Mouse (Mus musculus) limb, embryonic 12.5 days (tissue): ENCODE data around the gene Zfp473. TPM values are rescaled to one million over a fixed set of nuclear protein-coding genes. Genes with fewer than 3 reads are reported as not detected.

Source experiments
- ATAC-seq: fragments of 200-750 bp; cut with Nextera tagmentation; 2 replicates; pipeline ENCODE4 v1.8.0; 2017; ENCODE audit warnings: low read depth, moderate TSS enrichment; ENCODE audit not compliant: insufficient number of reproducible peaks, insufficient read depth, low FRiP score, low TSS enrichment
- H3K27ac ChIP-seq: fragments of 300-500 bp; sonication (generic); 2 replicates; pipeline ENCODE4 v1.5.1; 2016; ENCODE audit warnings: mild to moderate bottlenecking, moderate library complexity
- H3K27me3 ChIP-seq: fragments of 300-500 bp; sonication (generic); 2 replicates; pipeline ENCODE4 v1.6.1; 2016; ENCODE audit warnings: mild to moderate bottlenecking, moderate library complexity
- H3K36me3 ChIP-seq: fragments of 300-500 bp; sonication (generic); 2 replicates; pipeline ENCODE4 v1.6.1; 2016; ENCODE audit warnings: mild to moderate bottlenecking, moderate library complexity
- H3K4me1 ChIP-seq: fragments of 300-500 bp; sonication (generic); replicated peaks from 2 replicates; pipeline ENCODE4 v1.6.1; 2016
- H3K4me2 ChIP-seq: fragments of 300-500 bp; sonication (generic); 2 replicates; pipeline ENCODE4 v1.6.1; 2016; ENCODE audit warnings: mild to moderate bottlenecking, moderate library complexity
- H3K4me3 ChIP-seq: fragments of 300-500 bp; sonication (generic); replicated peaks from 2 replicates; pipeline ENCODE4 v1.5.1; 2016; ENCODE audit warnings: mild to moderate bottlenecking
- H3K9ac ChIP-seq: fragments of 300-500 bp; sonication (generic); replicated peaks from 2 replicates; pipeline ENCODE4 v1.6.1; 2016; ENCODE audit warnings: mild to moderate bottlenecking, moderate library complexity
- H3K9me3 ChIP-seq: fragments of 300-500 bp; sonication (generic); 2 replicates; pipeline ENCODE4 v1.6.1; 2016; ENCODE audit warnings: mild to moderate bottlenecking, moderate library complexity
- WGBS: fragments of 180-500 bp; shearing (Covaris S2); methylation state at CpG from one replicate; pipeline ENCODE4 v1.1.7; 2016; 5-methylcytosine and 5-hydroxymethylcytosine counted together
- polyA plus RNA-seq: library from polyadenylated mRNA; unstranded; fragments of >200 nt; fragmentation: Nextera tagmentation; extraction: Ambion mirVana; gene quantifications from 2 replicates; pipeline ENCODE4 v1.2.1, GENCODE M21; 2016

Gene Zfp473
- polyA plus RNA-seq, 1 experiment from 2014 or later: 2.6 TPM

DNA sequence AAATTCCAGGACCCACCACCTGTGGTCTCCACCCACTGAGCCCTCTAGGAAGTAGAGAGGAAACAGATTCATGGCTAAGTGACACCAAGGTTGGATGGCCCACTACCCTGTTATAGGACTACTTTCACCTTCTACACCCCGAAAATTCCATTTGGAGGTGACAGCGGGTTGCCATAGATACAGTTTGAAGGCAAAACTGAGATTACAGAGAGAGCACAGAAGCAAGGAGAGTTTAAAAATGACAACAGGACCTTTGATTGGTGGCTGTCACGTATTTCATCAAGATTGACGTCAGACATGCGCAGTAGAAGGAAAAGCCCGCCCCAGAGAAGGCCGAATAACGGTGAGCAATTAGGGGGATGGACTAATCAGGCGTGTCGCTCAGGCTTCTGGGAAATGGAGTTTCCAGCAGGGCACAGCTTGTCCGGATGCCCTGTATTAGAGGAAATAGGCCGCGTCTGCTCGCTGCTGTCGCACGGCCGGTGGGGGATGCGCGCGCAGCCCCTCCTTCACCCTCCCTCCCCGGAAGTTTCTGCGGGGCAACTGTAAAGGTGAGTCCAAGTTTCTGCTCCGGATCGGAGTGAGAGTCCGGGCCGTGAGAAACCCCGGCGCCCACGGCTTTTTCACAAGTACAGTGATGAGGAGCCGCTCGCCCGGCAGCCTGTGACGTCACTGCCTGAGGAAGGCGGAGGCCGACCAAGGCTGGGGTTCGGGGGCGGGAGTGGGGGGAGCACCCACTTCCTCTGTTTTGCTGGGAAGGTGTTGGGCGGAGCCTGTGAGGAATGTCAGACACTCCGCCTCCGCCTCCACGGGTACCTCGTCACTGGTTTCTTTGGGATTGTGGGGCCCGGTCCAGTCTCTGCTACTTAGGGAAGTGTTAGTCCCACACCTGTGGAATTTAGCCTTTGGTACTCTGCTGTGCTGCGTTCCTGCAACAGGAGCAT is 2.5 kb downstream of the Zfp473 start, which contains the start of gene Vrk3:
Vrk3 (plus strand) TSS at position 313 of the 944 bp plus-strand sequence.
- H3K27ac ChIP-seq: peak within 1 kb of the TSS; percentile 89
- ATAC-seq: peak; percentile 97
- peak within 1 kb of the TSS; percentile 53 for H3K4me3 ChIP-seq
- H3K9me3 ChIP-seq: no peaks in the 10 kb centered on the region
- peaks cover 23% of the 10 kb centered on the region for H3K4me1 ChIP-seq
- WGBS: under 1% methylated on average over 44 of the region's 44 CpGs
- peak within 1 kb of the TSS; percentile 51 for H3K9ac ChIP-seq
- H3K27me3 ChIP-seq: no peaks in the 10 kb centered on the region
- H3K36me3 ChIP-seq: peaks cover 14% of the 10 kb centered on the region
- H3K4me2 ChIP-seq: peak within 1 kb of the TSS; percentile 79

DNA sequence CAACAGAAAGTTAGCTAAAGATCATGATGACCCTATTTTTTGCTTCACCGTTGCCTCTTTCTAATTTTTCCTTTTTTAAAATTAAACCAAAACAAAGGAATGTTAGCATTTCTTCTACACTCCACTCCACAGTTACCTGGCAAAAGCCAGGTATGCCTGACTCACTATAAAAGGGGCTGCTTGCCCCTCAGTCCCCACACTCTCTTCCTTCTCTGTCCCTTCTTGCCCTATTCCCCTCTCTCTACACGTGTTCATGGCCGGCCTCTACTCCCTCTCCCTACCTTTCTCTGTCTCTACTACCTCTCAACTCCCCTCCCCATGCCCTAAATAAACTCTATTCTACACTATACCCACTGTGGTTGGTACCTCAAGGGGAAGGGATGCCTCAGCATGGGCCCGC is 3.7 kb downstream of the Zfp473 start:
- Histone ChIP-seq H3K9ac (no peak overlapping the region), H3K36me3 (peaks cover 3% of the 10 kb centered on the region; the same call in 1 of the 2 replicates), H3K27ac (no peak overlapping the region), H3K9me3 (no peaks in the 10 kb centered on the region), H3K27me3 (no peaks in the 10 kb centered on the region), H3K4me1 (peaks cover 23% of the 10 kb centered on the region), H3K4me2 (peak overlapping the region; percentile 79), H3K4me3 (peak overlapping the region; percentile 53)
- ATAC-seq: no peak
- 67% methylated on average over 4 of the region's 4 CpGs for WGBS

DNA sequence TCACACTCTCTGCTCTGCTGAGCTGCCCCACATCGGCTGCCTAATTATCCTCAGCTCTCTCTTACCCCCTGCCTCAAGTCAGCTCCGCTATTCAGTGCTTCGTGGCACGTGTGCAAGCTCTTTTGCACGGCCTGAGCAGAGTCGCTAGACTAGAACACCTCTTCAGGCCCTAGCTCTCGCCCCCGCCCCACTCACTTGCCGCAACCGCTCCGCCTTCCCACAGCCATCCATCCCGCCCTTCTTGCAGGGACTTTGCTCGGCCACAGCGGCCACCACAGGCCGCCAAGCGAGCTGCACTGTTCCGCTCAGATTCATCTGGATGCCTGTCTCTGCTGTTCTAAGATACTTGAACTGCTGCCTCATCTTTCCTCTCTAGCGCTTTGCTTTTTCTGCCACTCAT is 5.8 kb downstream of the Zfp473 start:
- Histone ChIP-seq H3K4me2 (peak overlapping the region; percentile 63), H3K27me3 (no peaks in the 10 kb centered on the region), H3K4me1 (peaks cover 23% of the 10 kb centered on the region), H3K36me3 (no peaks in the 10 kb centered on the region), H3K27ac (no peak overlapping the region), H3K9ac (peak overlapping the region; percentile 59), H3K9me3 (no peaks in the 10 kb centered on the region), H3K4me3 (peak overlapping the region; percentile 43)
- peak; percentile 28; the same call in 1 of the 2 replicates for ATAC-seq
- under 1% methylated on average over 18 of the region's 18 CpGs for WGBS

DNA sequence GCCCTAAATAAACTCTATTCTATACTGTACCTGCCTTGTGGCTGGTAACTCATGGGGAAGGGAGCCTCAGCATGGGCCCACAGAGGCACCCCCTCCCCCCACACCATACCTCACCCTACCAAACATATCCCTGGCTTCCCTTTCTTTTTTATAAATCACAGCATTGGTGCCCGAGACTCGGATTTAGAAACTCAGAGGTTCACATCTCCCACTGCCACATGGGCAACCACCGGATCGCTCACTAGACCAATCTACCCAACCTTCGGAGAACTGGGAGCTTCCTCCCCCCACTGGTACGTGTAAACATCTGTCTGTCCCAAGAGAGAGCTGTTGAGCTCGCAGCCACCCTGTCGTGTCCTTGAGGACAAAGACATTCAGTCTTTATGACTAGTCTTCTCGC is 6.6 kb downstream of the Zfp473 start:
- 48% methylated on average over 9 of the region's 9 CpGs for WGBS
- Histone ChIP-seq H3K4me3 (no peak overlapping the region), H3K9ac (peak overlapping the region; percentile 59; the same call in 1 of the 2 replicates), H3K4me2 (peak overlapping the region; percentile 63), H3K27me3 (no peaks in the 10 kb centered on the region), H3K4me1 (peaks cover 18% of the 10 kb centered on the region), H3K9me3 (no peaks in the 10 kb centered on the region), H3K36me3 (no peaks in the 10 kb centered on the region), H3K27ac (no peak overlapping the region)
- no peak for ATAC-seq

DNA sequence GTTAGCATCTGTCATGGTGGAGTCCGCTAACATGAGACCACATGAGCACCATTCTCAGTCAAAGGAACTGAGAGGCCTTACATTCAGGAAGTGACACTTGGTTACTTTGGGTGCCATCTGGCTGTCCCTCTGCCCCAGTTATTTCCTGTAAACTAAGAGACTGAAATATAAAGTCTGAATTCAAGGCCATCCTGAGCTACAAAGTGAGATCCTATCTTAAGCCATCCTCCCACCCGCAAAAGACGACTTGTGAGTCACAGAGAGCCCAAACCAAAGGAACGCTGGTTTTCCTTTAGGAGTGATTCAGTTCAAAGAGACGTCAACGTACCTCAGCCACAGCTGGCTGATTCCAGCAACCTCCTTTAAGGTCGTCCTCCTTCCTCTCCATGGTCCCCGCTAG is 9.5 kb downstream of the Zfp473 start:
- 83% methylated on average over 8 of the region's 8 CpGs for WGBS
- no peak overlapping the region for H3K9ac ChIP-seq
- H3K36me3 ChIP-seq: no peaks in the 10 kb centered on the region
- no peak overlapping the region for H3K27ac ChIP-seq
- no peak overlapping the region for H3K4me3 ChIP-seq
- peaks cover 5% of the 10 kb centered on the region; the same call in 1 of the 2 replicates for H3K4me1 ChIP-seq
- H3K4me2 ChIP-seq: no peak overlapping the region
- no peak for ATAC-seq
- H3K9me3 ChIP-seq: no peaks in the 10 kb centered on the region
- no peaks in the 10 kb centered on the region for H3K27me3 ChIP-seq

GRCm38 (mm10) chr7:44733723-44734122 is 17.1 kb downstream of the Zfp473 start:
- H3K9me3 ChIP-seq: peaks cover 6% of the 10 kb centered on the region; the same call in 1 of the 2 replicates
- no peak overlapping the region for H3K9ac ChIP-seq
- ATAC-seq: no peak
- H3K36me3 ChIP-seq: peaks cover 14% of the 10 kb centered on the region; the same call in 1 of the 2 replicates
- no peaks in the 10 kb centered on the region for H3K4me1 ChIP-seq
- H3K27ac ChIP-seq: no peak overlapping the region
- H3K4me3 ChIP-seq: no peak overlapping the region
- H3K4me2 ChIP-seq: no peak overlapping the region
- 85% methylated on average over 9 of the region's 9 CpGs for WGBS
- H3K27me3 ChIP-seq: no peaks in the 10 kb centered on the region

DNA sequence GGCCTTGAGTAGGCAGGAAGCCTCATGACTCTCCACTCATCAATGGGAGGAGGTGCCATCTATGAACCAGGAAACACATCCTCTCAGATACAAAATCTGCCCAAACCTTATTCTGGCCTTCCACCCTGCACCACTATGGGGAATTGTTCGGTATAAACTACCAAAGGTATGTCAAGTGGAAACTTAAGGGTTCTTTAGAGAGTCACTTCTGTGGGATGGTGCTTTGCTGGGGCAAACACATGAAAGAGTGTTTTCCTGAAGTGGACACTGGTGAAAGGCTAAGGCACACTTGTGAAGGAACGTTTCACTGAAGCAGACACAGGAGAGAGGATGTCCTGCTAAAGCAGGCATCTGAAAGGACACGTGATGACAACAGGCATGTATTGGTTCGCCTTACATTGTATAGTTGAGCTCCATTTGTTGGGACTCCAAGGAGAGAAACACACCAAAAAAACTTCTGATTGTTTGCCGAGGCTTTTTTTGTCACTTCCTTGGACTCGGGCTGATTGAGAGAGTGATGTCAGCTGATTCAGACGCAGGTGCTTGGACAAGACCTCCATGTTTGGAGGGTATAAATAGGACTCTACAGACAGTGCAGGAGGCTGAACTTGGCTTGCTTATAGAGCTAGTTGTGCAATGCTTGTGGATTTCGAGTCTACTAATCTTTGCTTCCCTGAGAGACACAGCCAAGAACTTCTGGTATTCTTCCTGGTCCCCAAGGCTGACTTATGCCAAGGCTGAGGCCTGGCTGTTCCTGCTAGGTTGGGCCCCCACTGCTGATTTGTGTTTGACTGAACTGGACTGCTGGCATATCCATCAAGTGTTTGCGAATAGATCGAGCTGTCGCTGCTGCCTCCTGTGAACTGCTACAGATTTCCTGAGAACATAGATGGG is 22.5 kb downstream of the Zfp473 start:
- no peak overlapping the region for H3K27ac ChIP-seq

DNA sequence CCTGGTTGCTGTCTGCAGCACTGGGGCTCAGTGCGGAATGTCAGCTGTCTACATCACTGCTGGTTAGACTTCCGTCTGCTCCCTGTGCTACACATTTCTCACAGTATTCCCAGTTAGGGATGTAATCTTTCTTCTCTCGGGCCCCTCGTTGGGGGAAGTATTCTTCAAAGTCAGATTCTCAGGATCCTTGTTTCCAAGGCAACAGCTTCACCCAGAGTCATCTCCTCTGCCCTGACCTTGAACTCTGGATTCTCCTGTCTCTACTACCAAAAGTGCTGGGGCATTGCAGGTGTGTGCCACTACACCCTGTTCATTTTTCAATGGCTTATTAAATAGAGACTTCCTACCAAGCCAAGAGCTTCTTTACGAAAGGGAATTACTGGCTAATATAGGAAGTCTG is 23.7 kb downstream of the Zfp473 start:
- no peaks in the 10 kb centered on the region for H3K36me3 ChIP-seq
- 0 out of 2 replicates have a peak, but pooled peaks cover 4% of the 10 kb centered on the region for H3K9me3 ChIP-seq
- H3K4me2 ChIP-seq: no peak overlapping the region
- H3K27me3 ChIP-seq: peaks cover 3% of the 10 kb centered on the region; the same call in 1 of the 2 replicates
- no peaks in the 10 kb centered on the region for H3K4me1 ChIP-seq
- WGBS: 74% methylated on average over 5 of the region's 5 CpGs
- H3K9ac ChIP-seq: no peak overlapping the region
- H3K27ac ChIP-seq: no peak overlapping the region
- no peak for ATAC-seq
- H3K4me3 ChIP-seq: no peak overlapping the region

More for the DNA sequence above, 22.5 kb downstream of the Zfp473 start:
- Histone ChIP-seq H3K27me3 (peaks cover 3% of the 10 kb centered on the region; the same call in 1 of the 2 replicates), H3K9me3 (0 out of 2 replicates have a peak, but pooled peaks cover 4% of the 10 kb centered on the region), H3K4me3 (no peak overlapping the region), H3K36me3 (no peaks in the 10 kb centered on the region; the same call in 1 of the 2 replicates), H3K9ac (no peak overlapping the region), H3K4me1 (no peaks in the 10 kb centered on the region), H3K4me2 (no peak overlapping the region)
- WGBS: 90% methylated on average over 11 of the region's 11 CpGs
- no peak for ATAC-seq

DNA sequence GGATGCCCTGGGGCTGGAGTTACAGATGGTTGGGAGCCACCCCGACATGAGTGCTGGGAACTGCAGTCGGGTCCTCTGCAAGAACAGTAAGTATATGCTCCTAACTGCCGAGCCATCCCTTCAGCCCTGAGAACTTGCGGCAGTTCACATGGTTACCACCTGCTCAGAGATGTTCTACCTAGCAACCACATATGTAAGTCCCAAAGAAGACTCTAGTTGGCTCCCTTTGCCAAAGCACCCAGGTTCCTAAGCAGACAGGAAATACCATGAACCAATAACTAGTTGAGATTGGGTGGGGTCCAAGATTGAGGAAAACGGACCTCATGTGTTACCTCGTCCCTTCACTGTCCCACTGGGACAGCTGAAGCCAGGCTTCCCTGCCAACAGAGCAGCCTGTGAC is 24.5 kb downstream of the Zfp473 start:
- Histone ChIP-seq H3K4me1 (no peaks in the 10 kb centered on the region), H3K9me3 (0 out of 2 replicates have a peak, but pooled peaks cover 4% of the 10 kb centered on the region), H3K9ac (no peak overlapping the region), H3K4me2 (no peak overlapping the region), H3K27ac (no peak overlapping the region), H3K4me3 (no peak overlapping the region), H3K27me3 (peaks cover 3% of the 10 kb centered on the region; the same call in 1 of the 2 replicates), H3K36me3 (no peaks in the 10 kb centered on the region)
- 65% methylated on average over 6 of the region's 6 CpGs for WGBS
- no peak for ATAC-seq

GRCm38 (mm10) chr7:44724316-44724715 is 26.5 kb downstream of the Zfp473 start:
- peaks cover 3% of the 10 kb centered on the region; the same call in 1 of the 2 replicates for H3K27me3 ChIP-seq
- no peaks in the 10 kb centered on the region for H3K4me1 ChIP-seq
- 0 out of 2 replicates have a peak, but pooled peaks cover 4% of the 10 kb centered on the region for H3K9me3 ChIP-seq
- WGBS: 25% methylated on average over 7 of the region's 7 CpGs
- H3K36me3 ChIP-seq: no peaks in the 10 kb centered on the region
- no peak for ATAC-seq
- H3K9ac ChIP-seq: no peak overlapping the region
- H3K4me3 ChIP-seq: no peak overlapping the region
- H3K4me2 ChIP-seq: no peak overlapping the region
- no peak overlapping the region for H3K27ac ChIP-seq
